Mouse (Mus musculus): Measurements from ENCODE around the gene Hist1h4i. TPM values are rescaled to one million over a fixed set of nuclear protein-coding genes. Genes with fewer than 3 reads are reported as not detected.
A peak's percentile ranks its signal among the peaks of the same experiment; 100 is the strongest.

The Hist1h4i gene
- polyA plus RNA-seq, 1 experiment from 2014 or later = 52.6 TPM

GRCm38 (mm10) chr13:22005605-22006333 lies 35.4 kb downstream of the Hist1h4i start:
- H3K9ac ChIP-seq = peak overlapping the region; percentile 59
- H3K4me3 ChIP-seq (replicated peaks) = peak overlapping the region; percentile 65
- H3K9me3 ChIP-seq (replicated peaks) = no peaks in the 10 kb centered on the region
- H3K27me3 ChIP-seq = peaks cover 100% of the 10 kb centered on the region
- H3K36me3 ChIP-seq = no peaks in the 10 kb centered on the region
- no peak for DNase-seq
- peak overlapping the region; percentile 90 for H3K4me2 ChIP-seq
- H3K27ac ChIP-seq = no peak overlapping the region
- peak; percentile 77 for ATAC-seq (ENCODE audit: low read depth)
- under 1% methylated on average over 45 of the region's 45 CpGs for WGBS (ENCODE audit: insufficient replicate concordance)
- peaks cover 36% of the 10 kb centered on the region for H3K4me1 ChIP-seq (replicated peaks)

- WGBS (ENCODE audit: insufficient replicate concordance) = 4% methylated on average over 5 of the region's 5 CpGs
- ATAC-seq (ENCODE audit: low read depth) (no peak), DNase-seq (no peak)
- Histone ChIP-seq H3K9me3 (replicated peaks) (no peaks in the 10 kb centered on the region), H3K9ac (no peak overlapping the region), H3K4me2 (peak overlapping the region; percentile 33; the same call in 1 of the 2 replicates), H3K4me1 (replicated peaks) (peaks cover 37% of the 10 kb centered on the region), H3K27ac (0 out of 2 replicates have a peak overlapping the region, but pooled peaks have one; percentile 47), H3K36me3 (no peaks in the 10 kb centered on the region), H3K4me3 (replicated peaks) (no peak overlapping the region), H3K27me3 (peaks cover 100% of the 10 kb centered on the region)
Observed at GRCm38 (mm10) chr13:22001823-22002222, 39.3 kb downstream of the Hist1h4i start.

GRCm38 (mm10) chr13:22001346-22001745 lies 39.8 kb downstream of the Hist1h4i start:
- Histone ChIP-seq H3K9ac (no peak overlapping the region), H3K27me3 (peaks cover 100% of the 10 kb centered on the region), H3K27ac (0 out of 2 replicates have a peak overlapping the region, but pooled peaks have one; percentile 47), H3K4me3 (replicated peaks) (no peak overlapping the region), H3K4me1 (replicated peaks) (peaks cover 34% of the 10 kb centered on the region), H3K4me2 (peak overlapping the region; percentile 33; the same call in 1 of the 2 replicates), H3K36me3 (no peaks in the 10 kb centered on the region), H3K9me3 (replicated peaks) (no peaks in the 10 kb centered on the region)
- ATAC-seq (ENCODE audit: low read depth) (no peak), DNase-seq (no peak)
- 33% methylated on average over 2 of the region's 2 CpGs for WGBS (ENCODE audit: insufficient replicate concordance)

GRCm38 (mm10) chr13:21999147-21999546 lies 42.0 kb downstream of the Hist1h4i start:
- ATAC-seq (ENCODE audit: low read depth) (no peak), DNase-seq (no peak)
- no peak overlapping the region for H3K4me2 ChIP-seq
- H3K4me3 ChIP-seq (replicated peaks) = no peak overlapping the region
- H3K9me3 ChIP-seq (replicated peaks) = no peaks in the 10 kb centered on the region
- H3K27me3 ChIP-seq = peaks cover 96% of the 10 kb centered on the region
- H3K27ac ChIP-seq = no peak overlapping the region
- no peaks in the 10 kb centered on the region for H3K36me3 ChIP-seq
- peaks cover 38% of the 10 kb centered on the region for H3K4me1 ChIP-seq (replicated peaks)
- WGBS (ENCODE audit: insufficient replicate concordance) = 47% methylated on average over 4 of the region's 4 CpGs
- no peak overlapping the region for H3K9ac ChIP-seq

- peaks cover 92% of the 10 kb centered on the region for H3K27me3 ChIP-seq
- H3K27ac ChIP-seq = no peak overlapping the region
- no peak overlapping the region for H3K4me3 ChIP-seq (replicated peaks)
- 24% methylated on average over 3 of the region's 3 CpGs for WGBS (ENCODE audit: insufficient replicate concordance)
- no peak for ATAC-seq (ENCODE audit: low read depth)
- DNase-seq = no peak
- H3K9ac ChIP-seq = no peak overlapping the region
- no peaks in the 10 kb centered on the region for H3K36me3 ChIP-seq
- H3K9me3 ChIP-seq (replicated peaks) = no peaks in the 10 kb centered on the region
- no peak overlapping the region for H3K4me2 ChIP-seq
- peaks cover 38% of the 10 kb centered on the region for H3K4me1 ChIP-seq (replicated peaks)
Observed at GRCm38 (mm10) chr13:21998412-21998811, 42.8 kb downstream of the Hist1h4i start.

- Histone ChIP-seq H3K4me3 (replicated peaks) (peak overlapping the region; percentile 58; the same call in 1 of the 2 replicates), H3K27me3 (peaks cover 89% of the 10 kb centered on the region), H3K4me2 (peak overlapping the region; percentile 76), H3K27ac (no peak overlapping the region), H3K4me1 (replicated peaks) (peaks cover 38% of the 10 kb centered on the region), H3K36me3 (no peaks in the 10 kb centered on the region), H3K9me3 (replicated peaks) (no peaks in the 10 kb centered on the region), H3K9ac (no peak overlapping the region)
- WGBS (ENCODE audit: insufficient replicate concordance) = 16% methylated on average over 4 of the region's 4 CpGs
- ATAC-seq (ENCODE audit: low read depth) (no peak), DNase-seq (no peak)
Observed at GRCm38 (mm10) chr13:21997821-21998220, 43.3 kb downstream of the Hist1h4i start.

- DNase-seq = no peak
- WGBS (ENCODE audit: insufficient replicate concordance) = 3% methylated on average over 21 of the region's 21 CpGs
Observed at GRCm38 (mm10) chr13:21997201-21997820, 43.9 kb downstream of the Hist1h4i start.

GRCm38 (mm10) chr13:21996840-21997185 lies 44.3 kb downstream of the Hist1h4i start:
- peak overlapping the region; percentile 76 for H3K4me2 ChIP-seq
- H3K9ac ChIP-seq = peak overlapping the region; percentile 44; the same call in 1 of the 2 replicates
- peak overlapping the region; percentile 58 for H3K4me3 ChIP-seq (replicated peaks)
- no peaks in the 10 kb centered on the region for H3K36me3 ChIP-seq
- DNase-seq = no peak
- under 1% methylated on average over 13 of the region's 13 CpGs for WGBS (ENCODE audit: insufficient replicate concordance)
- ATAC-seq (ENCODE audit: low read depth) = no peak
- H3K9me3 ChIP-seq (replicated peaks) = no peaks in the 10 kb centered on the region
- H3K4me1 ChIP-seq (replicated peaks) = peaks cover 33% of the 10 kb centered on the region
- H3K27me3 ChIP-seq = peaks cover 81% of the 10 kb centered on the region
- no peak overlapping the region for H3K27ac ChIP-seq

More at GRCm38 (mm10) chr13:21997201-21997820, 43.9 kb downstream of the Hist1h4i start:
- Histone ChIP-seq H3K27ac (no peak overlapping the region), H3K4me3 (replicated peaks) (peak overlapping the region; percentile 58), H3K9ac (peak overlapping the region; percentile 44; the same call in 1 of the 2 replicates), H3K36me3 (no peaks in the 10 kb centered on the region), H3K4me2 (peak overlapping the region; percentile 76), H3K9me3 (replicated peaks) (no peaks in the 10 kb centered on the region), H3K4me1 (replicated peaks) (peaks cover 38% of the 10 kb centered on the region), H3K27me3 (peaks cover 86% of the 10 kb centered on the region)
- no peak for ATAC-seq (ENCODE audit: low read depth)

- H3K36me3 ChIP-seq = no peaks in the 10 kb centered on the region
- DNase-seq (no peak), ATAC-seq (ENCODE audit: low read depth) (no peak)
- peak overlapping the region; percentile 56; the same call in 1 of the 2 replicates for H3K9ac ChIP-seq
- peaks cover 76% of the 10 kb centered on the region for H3K27me3 ChIP-seq
- peak overlapping the region; percentile 76 for H3K4me2 ChIP-seq
- H3K9me3 ChIP-seq (replicated peaks) = no peaks in the 10 kb centered on the region
- peak overlapping the region; percentile 58 for H3K4me3 ChIP-seq (replicated peaks)
- WGBS (ENCODE audit: insufficient replicate concordance) = 1% methylated on average over 12 of the region's 12 CpGs
- H3K4me1 ChIP-seq (replicated peaks) = peaks cover 27% of the 10 kb centered on the region
- no peak overlapping the region for H3K27ac ChIP-seq
Observed at GRCm38 (mm10) chr13:21996101-21996839, 44.9 kb downstream of the Hist1h4i start.

GRCm38 (mm10) chr13:21995331-21995914 lies 45.7 kb downstream of the Hist1h4i start:
- peaks cover 26% of the 10 kb centered on the region for H3K4me1 ChIP-seq (replicated peaks)
- peak overlapping the region; percentile 56 for H3K9ac ChIP-seq
- H3K36me3 ChIP-seq = no peaks in the 10 kb centered on the region
- peaks cover 67% of the 10 kb centered on the region for H3K27me3 ChIP-seq
- H3K4me3 ChIP-seq (replicated peaks) = peak overlapping the region; percentile 58
- DNase-seq = no peak
- peak; percentile 52 for ATAC-seq (ENCODE audit: low read depth)
- peak overlapping the region; percentile 76 for H3K4me2 ChIP-seq
- H3K27ac ChIP-seq = no peak overlapping the region
- under 1% methylated on average over 21 of the region's 21 CpGs for WGBS (ENCODE audit: insufficient replicate concordance)
- no peaks in the 10 kb centered on the region for H3K9me3 ChIP-seq (replicated peaks)

- Histone ChIP-seq H3K4me3 (replicated peaks) (peak overlapping the region; percentile 58), H3K9ac (peak overlapping the region; percentile 56), H3K4me2 (peak overlapping the region; percentile 76), H3K36me3 (no peaks in the 10 kb centered on the region), H3K4me1 (replicated peaks) (peaks cover 26% of the 10 kb centered on the region), H3K9me3 (replicated peaks) (no peaks in the 10 kb centered on the region), H3K27ac (no peak overlapping the region), H3K27me3 (peaks cover 62% of the 10 kb centered on the region)
- ATAC-seq (ENCODE audit: low read depth) (no peak), DNase-seq (no peak)
- WGBS (ENCODE audit: insufficient replicate concordance) = 4% methylated on average over 8 of the region's 8 CpGs
Observed at GRCm38 (mm10) chr13:21994896-21995295, 46.3 kb downstream of the Hist1h4i start.
